Mouse (Mus musculus) gastrocnemius, adult 8-10 months (tissue): ENCODE measurements around the gene Luzp1. TPM values are rescaled to one million over a fixed set of nuclear protein-coding genes. Genes with fewer than 3 reads are reported as not detected.

ENCODE experiments used
- total RNA-seq, 4 experiments: library from RNA; stranded (reverse); gene quantifications; 2 replicates each; pipeline ENCODE4 v1.2.4; 2022

Gene Luzp1
- total RNA-seq, 4 experiments from 2014 or later: 8.6 to 15.2 (median 13.5) TPM

Other genes with a start within 250 kb of the Luzp1 start
- 100 to 1,000 TPM; 380 to 439 (median 413) TPM for gene Tcea3, start 222.0 kb upstream of the Luzp1 start, total RNA-seq
- gene Zfp46, start 185.1 kb upstream of the Luzp1 start, total RNA-seq: 10 to 100 TPM; 21.2 to 27.1 (median 24.9) TPM
- 10 to 100 TPM; 18.3 to 26.7 (median 21.0) TPM for gene Hnrnpr, start 158.8 kb upstream of the Luzp1 start, total RNA-seq
- not detected for gene Htr1d, start 46.2 kb upstream of the Luzp1 start, total RNA-seq
- gene 6030445D17Rik, start 7.5 kb upstream of the Luzp1 start, total RNA-seq: under 1 TPM in 3 of 4 experiments, not detected in 1; 0.16 to 0.27 (median 0.27) TPM
- 10 to 100 TPM; 17.0 to 19.0 (median 17.8) TPM for gene Kdm1a, start 133.0 kb downstream of the Luzp1 start, total RNA-seq
- not detected for gene Tex46, start 140.7 kb downstream of the Luzp1 start, total RNA-seq
- gene Lactbl1, start 152.9 kb downstream of the Luzp1 start, total RNA-seq: not detected